Mouse (Mus musculus): ENCODE results near the gene Myh14. TPM values are rescaled to one million over a fixed set of nuclear protein-coding genes. Genes with fewer than 3 reads are reported as not detected.

Gene Myh14
- total and polyA plus RNA-seq, 3 experiments: 0.09 to 1.5 (median 0.60) TPM

GRCm38 (mm10) chr7:44590402-44591347 lies 80.0 kb downstream of the Myh14 start, which contains the start of gene Kcnc3 (continued):
- no peak for TF ChIP-seq ELF1 (IDR thresholded peaks at IDR 0.05; ENCODE audit: low read depth, low read length)
- TF ChIP-seq ZNF384 (IDR thresholded peaks at IDR 0.05; ENCODE audit: low read depth, low read length): no peak
- TF ChIP-seq RCOR1 (conservative IDR thresholded peaks at IDR 0.05; ENCODE audit: low read depth, low read length): no peak
- TF ChIP-seq CHD2 (IDR thresholded peaks at IDR 0.05; ENCODE audit: low read length): peak; percentile 82
- no peak for TF ChIP-seq IRF4 (IDR thresholded peaks at IDR 0.05; ENCODE audit: low read depth, low read length)
- no peak for TF ChIP-seq GABPA (IDR thresholded peaks at IDR 0.05; ENCODE audit: insufficient replicate concordance, low read depth, low read length)
- TF ChIP-seq UBTF (IDR thresholded peaks at IDR 0.05; ENCODE audit: low read depth, low read length): peak; percentile 71; the same call in 1 of the 2 replicates
- no peak for TF ChIP-seq SMC3 (IDR thresholded peaks at IDR 0.05; ENCODE audit: low read depth, low read length)
- no peak for TF ChIP-seq MEF2A (IDR thresholded peaks at IDR 0.05; ENCODE audit: borderline replicate concordance, low read depth, low read length)
- peak; percentile 46; the same call in 1 of the 2 replicates for TF ChIP-seq ZMIZ1 (IDR thresholded peaks at IDR 0.05; ENCODE audit: low read depth, low read length)
- TF ChIP-seq POLR2A (IDR thresholded peaks at IDR 0.05; ENCODE audit: low read depth, low read length): peak; percentile 80
- no peak for TF ChIP-seq ZC3H11A (IDR thresholded peaks at IDR 0.05; ENCODE audit: low read depth, low read length)
- TF ChIP-seq TBP (conservative IDR thresholded peaks at IDR 0.05; ENCODE audit: low read depth, low read length): no peak
- TF ChIP-seq USF1 (IDR thresholded peaks at IDR 0.05; ENCODE audit: low read depth, low read length): no peak
- no peak for TF ChIP-seq HCFC1 (IDR thresholded peaks at IDR 0.05; ENCODE audit: low read depth, low read length)
- no peak for TF ChIP-seq CTCF (conservative IDR thresholded peaks at IDR 0.05 in 1 of 2, IDR thresholded peaks at IDR 0.05 in 1 of 2; ENCODE audit: low read depth in 2 of 2, low read length in 2 of 2)
- no peak for TF ChIP-seq RAD21 (IDR thresholded peaks at IDR 0.05; ENCODE audit: low read depth, low read length)
- TF ChIP-seq PAX5 (IDR thresholded peaks at IDR 0.05; ENCODE audit: low read length): no peak

GRCm38 (mm10) chr7:44589946-44590345 lies 80.7 kb downstream of the Myh14 start:
- H3K27ac ChIP-seq (ENCODE audit: insufficient read depth, low read depth): no peak overlapping the region
- no peak for DNase-seq (ENCODE audit: extremely low read depth)
- dilution Hi-C loops (cut with MboI; ENCODE audit: extremely low pct_ligation_motif_present, extremely low pct_unique_long_range_greater_than_20kb, low sequenced_read_pairs) (no loop called here), in situ Hi-C loops (cut with MboI; ENCODE audit: low pct_ligation_motif_present, low pct_unique_long_range_greater_than_20kb, low sequenced_read_pairs) (loop anchor here (10.0 kb wide), 1 partner anchor 55 kb away; no protein-coding TSS in a partner anchor)
- H3K9ac ChIP-seq (ENCODE audit: insufficient read depth, low read depth): no peak overlapping the region
- no peak overlapping the region for H3K4me3 ChIP-seq (replicated peaks in 1 of 3; ENCODE audit: low read depth in 2 of 3, low read length in 2 of 3, poor library complexity in 1 of 3)
- 0 out of 2 replicates have a peak, but pooled peaks cover 2% of the 10 kb centered on the region for H3K79me2 ChIP-seq (replicated peaks; ENCODE audit: control insufficient read depth, extremely low read depth, insufficient read depth, poor library complexity, severe bottlenecking)
- H3K4me1 ChIP-seq (ENCODE audit: control insufficient read depth in 1 of 2, insufficient read depth in 2 of 2): peaks cover 13 to 39% of the 10 kb centered on the region in 2 experiments
- H3K4me2 ChIP-seq (ENCODE audit: insufficient read depth, low read depth, poor library complexity, severe bottlenecking): peak overlapping the region; percentile 57
- H3K36me3 ChIP-seq (replicated peaks in 1 of 2; ENCODE audit: control insufficient read depth in 1 of 2, insufficient read depth in 1 of 2, low read length in 1 of 2): peaks cover 8 to 44% of the 10 kb centered on the region in 2 experiments
- peaks cover 10% of the 10 kb centered on the region for H3K27me3 ChIP-seq (replicated peaks)
- TF ChIP-seq TCF12 (IDR thresholded peaks at IDR 0.05; ENCODE audit: low read depth, low read length): no peak
- no peak for TF ChIP-seq ZNF384 (IDR thresholded peaks at IDR 0.05; ENCODE audit: low read depth, low read length)
- no peak for TF ChIP-seq CHD2 (IDR thresholded peaks at IDR 0.05; ENCODE audit: low read length)
- TF ChIP-seq MAFK (IDR thresholded peaks at IDR 0.05; ENCODE audit: insufficient replicate concordance, low read length): no peak
- no peak for TF ChIP-seq RCOR1 (conservative IDR thresholded peaks at IDR 0.05; ENCODE audit: low read depth, low read length)
- no peak for TF ChIP-seq MAZ (IDR thresholded peaks at IDR 0.05; ENCODE audit: low read depth, low read length)
- no peak for TF ChIP-seq SMC3 (IDR thresholded peaks at IDR 0.05; ENCODE audit: low read depth, low read length)
- TF ChIP-seq IRF4 (IDR thresholded peaks at IDR 0.05; ENCODE audit: low read depth, low read length): no peak
- no peak for TF ChIP-seq ZMIZ1 (IDR thresholded peaks at IDR 0.05; ENCODE audit: low read depth, low read length)
- TF ChIP-seq ETS1 (conservative IDR thresholded peaks at IDR 0.05; ENCODE audit: low read depth, low read length): no peak
- no peak for TF ChIP-seq CTCF (conservative IDR thresholded peaks at IDR 0.05 in 1 of 2, IDR thresholded peaks at IDR 0.05 in 1 of 2; ENCODE audit: low read depth in 2 of 2, low read length in 2 of 2)
- no peak for TF ChIP-seq JUN (IDR thresholded peaks at IDR 0.05; ENCODE audit: insufficient read depth, low read depth, low read length)
- TF ChIP-seq CHD1 (IDR thresholded peaks at IDR 0.05; ENCODE audit: low read depth, low read length): no peak
- no peak for TF ChIP-seq SIN3A (IDR thresholded peaks at IDR 0.05; ENCODE audit: low read length)
- no peak for TF ChIP-seq MXI1 (IDR thresholded peaks at IDR 0.05; ENCODE audit: low read depth, low read length)
- no peak for TF ChIP-seq ELF1 (IDR thresholded peaks at IDR 0.05; ENCODE audit: low read depth, low read length)
- H3K9me3 ChIP-seq (replicated peaks; ENCODE audit: low read length): no peaks in the 10 kb centered on the region

All from CH12.LX (cell line).